Mouse (Mus musculus) erythroid progenitor cell, adult 5-6 weeks (primary cell): Measurements from ENCODE around the gene Prx. TPM values are rescaled to one million over a fixed set of nuclear protein-coding genes. Genes with fewer than 3 reads are reported as not detected.
"Not testable (repeated sequence)": the region's sequence is repeated elsewhere in the genome, so short reads cannot be mapped to it uniquely, and the experiment has no call there.

Experiments used
- ATAC-seq: replicated peaks from 2 replicates; pipeline ENCODE4 v1.8.0; 2016; ENCODE audit warnings: moderate number of reproducible peaks, mild to moderate bottlenecking, moderate TSS enrichment, inconsistent platforms; ENCODE audit not compliant: poor library complexity, low FRiP score, severe bottlenecking
- total RNA-seq, 2 experiments: library from RNA; stranded (forward) in 1 of 2; stranded (reverse) in 1 of 2; fragments of 150-400 nt in 1 of 2; fragments of 186-747, 209-891 nt in 1 of 2; gene quantifications; 2 replicates each; pipeline versions ENCODE4 v1.2.3 to v1.2.4; 2015 to 2017; ENCODE audit warnings: low replicate concordance in 2 of 2

Gene Prx
- total RNA-seq, 2 experiments from 2014 or later, result 0.42 to 5.1 TPM

GRCm38 (mm10) chr7:27480927-27481626 is 18.0 kb upstream of the Prx start:
- ATAC-seq, result no peak

- peak; percentile 93 for ATAC-seq
Measured at GRCm38 (mm10) chr7:27481627-27481969, 17.5 kb upstream of the Prx start.

- no peak for ATAC-seq
Measured at GRCm38 (mm10) chr7:27483860-27484259, 15.3 kb upstream of the Prx start.

- ATAC-seq, result peak; percentile 6
Measured at GRCm38 (mm10) chr7:27486102-27486769, 12.9 kb upstream of the Prx start.

GRCm38 (mm10) chr7:27486770-27487697 is 12.1 kb upstream of the Prx start, which contains the start of gene Sertad1:
Gene Sertad1, plus strand, starts transcription at chr7:27486910.
- peak; percentile 77 for ATAC-seq

GRCm38 (mm10) chr7:27487740-27488268 is 11.3 kb upstream of the Prx start:
- ATAC-seq, result no peak

GRCm38 (mm10) chr7:27489270-27489869 is 9.8 kb upstream of the Prx start:
- ATAC-seq, result no peak

- no peak for ATAC-seq
Measured at GRCm38 (mm10) chr7:27490227-27490542, 8.9 kb upstream of the Prx start.

GRCm38 (mm10) chr7:27490543-27491329 is 8.4 kb upstream of the Prx start:
- peak; percentile 74 for ATAC-seq

- no peak for ATAC-seq
Measured at GRCm38 (mm10) chr7:27491856-27492255, 7.3 kb upstream of the Prx start.

GRCm38 (mm10) chr7:27493022-27493421 is 6.1 kb upstream of the Prx start:
- ATAC-seq, result no peak

GRCm38 (mm10) chr7:27493450-27493849 is 5.7 kb upstream of the Prx start:
- no peak for ATAC-seq

GRCm38 (mm10) chr7:27494659-27495367 is 4.3 kb upstream of the Prx start:
- not testable (repeated sequence) for ATAC-seq

GRCm38 (mm10) chr7:27501620-27502019 is 2.5 kb downstream of the Prx start:
- ATAC-seq, result no peak

GRCm38 (mm10) chr7:27506765-27507370 is 7.7 kb downstream of the Prx start:
- ATAC-seq, result no peak

GRCm38 (mm10) chr7:27507711-27508647 is 8.9 kb downstream of the Prx start:
- ATAC-seq, result peak; percentile 89

- peak; percentile 81 for ATAC-seq
Measured at GRCm38 (mm10) chr7:27508648-27509005, 9.5 kb downstream of the Prx start.
